Mouse (Mus musculus) limb, embryonic 12.5 days (tissue): ENCODE data around the gene Gpr135. TPM values are rescaled to one million over a fixed set of nuclear protein-coding genes. Genes with fewer than 3 reads are reported as not detected.
A peak's percentile ranks its signal among the peaks of the same experiment; 100 is the strongest.

ENCODE experiments used
- ATAC-seq: fragments of 200-750 bp; cut with Nextera tagmentation; 2 replicates; pipeline ENCODE4 v1.8.0; 2017; ENCODE audit warnings: low read depth, moderate TSS enrichment; ENCODE audit not compliant: insufficient number of reproducible peaks, insufficient read depth, low FRiP score, low TSS enrichment
- H3K27ac ChIP-seq: fragments of 300-500 bp; sonication (generic); 2 replicates; pipeline ENCODE4 v1.5.1; 2016; ENCODE audit warnings: mild to moderate bottlenecking, moderate library complexity
- H3K27me3 ChIP-seq: fragments of 300-500 bp; sonication (generic); 2 replicates; pipeline ENCODE4 v1.6.1; 2016; ENCODE audit warnings: mild to moderate bottlenecking, moderate library complexity
- H3K36me3 ChIP-seq: fragments of 300-500 bp; sonication (generic); 2 replicates; pipeline ENCODE4 v1.6.1; 2016; ENCODE audit warnings: mild to moderate bottlenecking, moderate library complexity
- H3K4me1 ChIP-seq: fragments of 300-500 bp; sonication (generic); replicated peaks from 2 replicates; pipeline ENCODE4 v1.6.1; 2016
- H3K4me2 ChIP-seq: fragments of 300-500 bp; sonication (generic); 2 replicates; pipeline ENCODE4 v1.6.1; 2016; ENCODE audit warnings: mild to moderate bottlenecking, moderate library complexity
- H3K4me3 ChIP-seq: fragments of 300-500 bp; sonication (generic); replicated peaks from 2 replicates; pipeline ENCODE4 v1.5.1; 2016; ENCODE audit warnings: mild to moderate bottlenecking
- H3K9ac ChIP-seq: fragments of 300-500 bp; sonication (generic); replicated peaks from 2 replicates; pipeline ENCODE4 v1.6.1; 2016; ENCODE audit warnings: mild to moderate bottlenecking, moderate library complexity
- H3K9me3 ChIP-seq: fragments of 300-500 bp; sonication (generic); 2 replicates; pipeline ENCODE4 v1.6.1; 2016; ENCODE audit warnings: mild to moderate bottlenecking, moderate library complexity
- WGBS: fragments of 180-500 bp; shearing (Covaris S2); methylation state at CpG from one replicate; pipeline ENCODE4 v1.1.7; 2016; 5-methylcytosine and 5-hydroxymethylcytosine counted together
- polyA plus RNA-seq: library from polyadenylated mRNA; unstranded; fragments of >200 nt; fragmentation: Nextera tagmentation; extraction: Ambion mirVana; gene quantifications from 2 replicates; pipeline ENCODE4 v1.2.1, GENCODE M21; 2016

Gene Gpr135
- polyA plus RNA-seq: 0.80 and 0.83 TPM in 2 replicates

- peaks cover 6% of the 10 kb centered on the region for H3K4me1 ChIP-seq
- H3K9me3 ChIP-seq: no peaks in the 10 kb centered on the region
- peaks cover 28% of the 10 kb centered on the region for H3K27me3 ChIP-seq
- WGBS: under 1% methylated on average over 93 of the region's 94 CpGs
- H3K4me2 ChIP-seq: peak within 1 kb of the TSS; percentile 95
- H3K4me3 ChIP-seq: peak within 1 kb of the TSS; percentile 68
- peak within 1 kb of the TSS; percentile 65 for H3K9ac ChIP-seq
- ATAC-seq: peak; percentile 82
- H3K27ac ChIP-seq: no peak within 1 kb of the TSS
- peaks cover 5% of the 10 kb centered on the region; the same call in 1 of the 2 replicates for H3K36me3 ChIP-seq
Observed at GRCm38 (mm10) chr12:72070327-72071269, at the start of gene Gpr135. Gene Gpr135, minus strand, starts transcription at chr12:72071125.

GRCm38 (mm10) chr12:72115686-72116345, 44.9 kb upstream of the Gpr135 start:
- 79% methylated on average over 22 of the region's 23 CpGs for WGBS
- no peak overlapping the region for H3K4me3 ChIP-seq
- no peak overlapping the region for H3K27ac ChIP-seq
- H3K9me3 ChIP-seq: no peaks in the 10 kb centered on the region
- no peaks in the 10 kb centered on the region for H3K4me1 ChIP-seq
- no peak overlapping the region for H3K4me2 ChIP-seq
- no peaks in the 10 kb centered on the region for H3K27me3 ChIP-seq
- no peak overlapping the region for H3K9ac ChIP-seq
- H3K36me3 ChIP-seq: no peaks in the 10 kb centered on the region
- ATAC-seq: no peak

- ATAC-seq: no peak
- WGBS: 78% methylated on average over 6 of the region's 6 CpGs
- Histone ChIP-seq H3K4me1 (no peaks in the 10 kb centered on the region), H3K4me2 (no peak overlapping the region), H3K9ac (no peak overlapping the region), H3K36me3 (no peaks in the 10 kb centered on the region), H3K4me3 (no peak overlapping the region), H3K27me3 (no peaks in the 10 kb centered on the region), H3K27ac (no peak overlapping the region), H3K9me3 (no peaks in the 10 kb centered on the region)
Observed at GRCm38 (mm10) chr12:72115126-72115525, 44.2 kb upstream of the Gpr135 start.

- WGBS: 36% methylated on average over 14 of the region's 14 CpGs
- Histone ChIP-seq H3K4me2 (0 out of 2 replicates have a peak overlapping the region, but pooled peaks have one; percentile 13), H3K27me3 (0 out of 2 replicates have a peak, but pooled peaks cover 3% of the 10 kb centered on the region), H3K36me3 (peaks cover 14% of the 10 kb centered on the region), H3K9me3 (no peaks in the 10 kb centered on the region), H3K4me1 (no peaks in the 10 kb centered on the region), H3K4me3 (no peak overlapping the region), H3K27ac (no peak overlapping the region), H3K9ac (no peak overlapping the region)
- peak; percentile 12; the same call in 1 of the 2 replicates for ATAC-seq
Observed at GRCm38 (mm10) chr12:72104525-72105281, 33.8 kb upstream of the Gpr135 start.

- Histone ChIP-seq H3K9me3 (no peaks in the 10 kb centered on the region), H3K27me3 (0 out of 2 replicates have a peak, but pooled peaks cover 3% of the 10 kb centered on the region), H3K9ac (no peak overlapping the region), H3K4me3 (no peak overlapping the region), H3K27ac (no peak overlapping the region), H3K4me1 (no peaks in the 10 kb centered on the region), H3K4me2 (no peak overlapping the region), H3K36me3 (peaks cover 15% of the 10 kb centered on the region)
- WGBS: 86% methylated on average over 5 of the region's 5 CpGs
- 0 out of 2 replicates have a peak, but pooled peaks have one; percentile 55 for ATAC-seq
Observed at GRCm38 (mm10) chr12:72104027-72104426, 33.1 kb upstream of the Gpr135 start.

- Histone ChIP-seq H3K4me1 (no peaks in the 10 kb centered on the region), H3K27ac (no peak overlapping the region), H3K9ac (no peak overlapping the region), H3K36me3 (peaks cover 21% of the 10 kb centered on the region), H3K9me3 (no peaks in the 10 kb centered on the region), H3K27me3 (0 out of 2 replicates have a peak, but pooled peaks cover 3% of the 10 kb centered on the region), H3K4me3 (no peak overlapping the region), H3K4me2 (no peak overlapping the region)
- no peak for ATAC-seq
- WGBS: 80% methylated on average over 6 of the region's 6 CpGs
Observed at GRCm38 (mm10) chr12:72102776-72103175, 31.9 kb upstream of the Gpr135 start.

- Histone ChIP-seq H3K9me3 (no peaks in the 10 kb centered on the region), H3K9ac (no peak overlapping the region), H3K4me3 (no peak overlapping the region), H3K4me2 (no peak overlapping the region), H3K27me3 (no peaks in the 10 kb centered on the region), H3K27ac (no peak overlapping the region), H3K36me3 (peaks cover 77% of the 10 kb centered on the region), H3K4me1 (no peaks in the 10 kb centered on the region)
- WGBS: 99% methylated on average over 8 of the region's 8 CpGs
- no peak for ATAC-seq
Observed at GRCm38 (mm10) chr12:72096966-72097365, 26.0 kb upstream of the Gpr135 start.

GRCm38 (mm10) chr12:72089802-72090201, 18.9 kb upstream of the Gpr135 start:
- H3K9ac ChIP-seq: no peak overlapping the region
- no peak for ATAC-seq
- H3K4me2 ChIP-seq: no peak overlapping the region
- no peaks in the 10 kb centered on the region for H3K9me3 ChIP-seq
- peaks cover 7% of the 10 kb centered on the region; the same call in 1 of the 2 replicates for H3K4me1 ChIP-seq
- no peak overlapping the region for H3K27ac ChIP-seq
- no peaks in the 10 kb centered on the region for H3K27me3 ChIP-seq
- no peak overlapping the region for H3K4me3 ChIP-seq
- 89% methylated on average over 4 of the region's 4 CpGs for WGBS
- H3K36me3 ChIP-seq: peaks cover 48% of the 10 kb centered on the region

- H3K36me3 ChIP-seq: peaks cover 14% of the 10 kb centered on the region; the same call in 1 of the 2 replicates
- no peaks in the 10 kb centered on the region for H3K9me3 ChIP-seq
- peak overlapping the region; percentile 66 for H3K4me2 ChIP-seq
- H3K4me1 ChIP-seq: peaks cover 22% of the 10 kb centered on the region
- ATAC-seq: no peak
- peak overlapping the region; percentile 61 for H3K4me3 ChIP-seq
- 2% methylated on average over 18 of the region's 18 CpGs for WGBS
- peak overlapping the region; percentile 72 for H3K9ac ChIP-seq
- H3K27me3 ChIP-seq: no peaks in the 10 kb centered on the region
- peak overlapping the region; percentile 95 for H3K27ac ChIP-seq
Observed at GRCm38 (mm10) chr12:72086166-72086825, 15.4 kb upstream of the Gpr135 start.
